Mouse (Mus musculus): ENCODE data around the gene Wwp2. TPM values are rescaled to one million over a fixed set of nuclear protein-coding genes. Genes with fewer than 3 reads are reported as not detected.

Gene Wwp2
- polyA plus RNA-seq, 1 experiment = 59.8 TPM

DNA sequence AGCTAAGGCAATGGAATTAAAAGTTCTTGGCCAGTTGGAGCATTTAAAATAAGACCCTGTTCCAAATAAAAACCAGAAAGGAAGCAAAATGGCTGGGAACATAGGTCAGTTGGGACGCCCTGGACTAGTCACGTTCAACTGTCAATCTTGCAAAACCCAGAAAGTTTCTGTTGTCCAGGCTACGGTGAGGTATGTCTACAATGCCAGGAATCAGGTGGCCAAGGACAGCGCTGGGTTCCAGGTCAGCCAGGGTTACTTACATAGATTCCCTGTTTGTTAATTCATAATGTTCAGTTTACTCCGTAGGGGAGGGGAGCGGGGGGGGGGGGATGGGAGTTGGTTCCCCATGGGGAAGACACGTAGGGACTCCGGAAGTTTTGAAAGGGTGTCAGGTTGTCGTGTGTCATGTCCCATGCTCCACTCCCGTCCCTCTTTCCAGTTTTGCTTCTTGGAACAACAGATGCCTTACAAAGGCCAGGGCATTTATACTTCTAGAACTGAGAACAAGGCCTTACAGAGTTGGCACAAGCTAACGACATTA is 674 bp upstream of the Wwp2 start:
- Histone ChIP-seq H3K79me2 (ENCODE audit: control insufficient read depth, insufficient read depth) (peaks cover 6% of the 10 kb centered on the region), H3K4me3 (peak overlapping the region; percentile 65), H3ac (ENCODE audit: control insufficient read depth, insufficient read length) (peak overlapping the region; percentile 52), H3K4me2 (ENCODE audit: low read depth) (peak overlapping the region; percentile 100), H3K27me3 (ENCODE audit: control insufficient read depth, insufficient read depth, insufficient read length) (no peaks in the 10 kb centered on the region), H3K36me3 (ENCODE audit: control insufficient read depth, insufficient read depth) (no peaks in the 10 kb centered on the region)
- no peak for TF ChIP-seq TCF3 (IDR thresholded peaks at IDR 0.05; ENCODE audit: insufficient read length, low read depth)
- TF ChIP-seq USF1 (IDR thresholded peaks at IDR 0.05; ENCODE audit: low read depth) = no peak
- TF ChIP-seq E2F4 (IDR thresholded peaks at IDR 0.05; ENCODE audit: insufficient read depth) = no peak

- Histone ChIP-seq H3K79me2 (ENCODE audit: control insufficient read depth, insufficient read depth) (peaks cover 6% of the 10 kb centered on the region), H3K4me3 (peak overlapping the region; percentile 65), H3K36me3 (ENCODE audit: control insufficient read depth, insufficient read depth) (no peaks in the 10 kb centered on the region), H3ac (ENCODE audit: control insufficient read depth, insufficient read length) (peak overlapping the region; percentile 52), H3K4me2 (ENCODE audit: low read depth) (peak overlapping the region; percentile 83), H3K27me3 (ENCODE audit: control insufficient read depth, insufficient read depth, insufficient read length) (no peaks in the 10 kb centered on the region)
- TF ChIP-seq USF1 (IDR thresholded peaks at IDR 0.05; ENCODE audit: low read depth) (peak; percentile 44), POLR2AphosphoS2 (IDR thresholded peaks at IDR 0.05; ENCODE audit: insufficient read length, low read depth) (no peak)
Measured at GRCm38 (mm10) chr8:107436841-107437421, 766 bp downstream of the Wwp2 start.

- TF ChIP-seq TCF3 (IDR thresholded peaks at IDR 0.05; ENCODE audit: insufficient read length, low read depth) (no peak), E2F4 (IDR thresholded peaks at IDR 0.05; ENCODE audit: insufficient read depth) (no peak), POLR2AphosphoS2 (IDR thresholded peaks at IDR 0.05; ENCODE audit: insufficient read length, low read depth) (no peak), SRF (IDR thresholded peaks at IDR 0.05; ENCODE audit: control insufficient read depth, insufficient read length, low read depth) (no peak), MYOD1 (IDR thresholded peaks at IDR 0.05; ENCODE audit: control insufficient read depth in 1 of 3, insufficient read length in 2 of 3, low read depth in 2 of 3) (no peak), REST (IDR thresholded peaks at IDR 0.05; ENCODE audit: insufficient read depth, insufficient read length) (no peak), MYOG (IDR thresholded peaks at IDR 0.05; ENCODE audit: control insufficient read depth in 1 of 3, insufficient read depth in 1 of 3, insufficient read length in 2 of 3, low read depth in 2 of 3) (no peak), CEBPB (IDR thresholded peaks at IDR 0.05; ENCODE audit: insufficient read depth, poor library complexity, severe bottlenecking) (no peak), MAX (IDR thresholded peaks at IDR 0.05; ENCODE audit: low read depth) (no peak), POLR2A (IDR thresholded peaks at IDR 0.05; ENCODE audit: insufficient read length, low read depth) (no peak), USF1 (IDR thresholded peaks at IDR 0.05; ENCODE audit: low read depth) (no peak), TCF12 (IDR thresholded peaks at IDR 0.05; ENCODE audit: insufficient read depth, poor library complexity, severe bottlenecking) (no peak)
- Histone ChIP-seq H3K79me2 (ENCODE audit: control insufficient read depth, insufficient read depth) (peaks cover 6% of the 10 kb centered on the region), H3K4me3 (peak overlapping the region; percentile 65), H3K4me2 (ENCODE audit: low read depth) (peak overlapping the region; percentile 83), H3K36me3 (ENCODE audit: control insufficient read depth, insufficient read depth) (no peaks in the 10 kb centered on the region), H3ac (ENCODE audit: control insufficient read depth, insufficient read length) (no peak overlapping the region), H3K27me3 (ENCODE audit: control insufficient read depth, insufficient read depth, insufficient read length) (no peaks in the 10 kb centered on the region)
Measured at GRCm38 (mm10) chr8:107437711-107438110, 1.5 kb downstream of the Wwp2 start.

DNA sequence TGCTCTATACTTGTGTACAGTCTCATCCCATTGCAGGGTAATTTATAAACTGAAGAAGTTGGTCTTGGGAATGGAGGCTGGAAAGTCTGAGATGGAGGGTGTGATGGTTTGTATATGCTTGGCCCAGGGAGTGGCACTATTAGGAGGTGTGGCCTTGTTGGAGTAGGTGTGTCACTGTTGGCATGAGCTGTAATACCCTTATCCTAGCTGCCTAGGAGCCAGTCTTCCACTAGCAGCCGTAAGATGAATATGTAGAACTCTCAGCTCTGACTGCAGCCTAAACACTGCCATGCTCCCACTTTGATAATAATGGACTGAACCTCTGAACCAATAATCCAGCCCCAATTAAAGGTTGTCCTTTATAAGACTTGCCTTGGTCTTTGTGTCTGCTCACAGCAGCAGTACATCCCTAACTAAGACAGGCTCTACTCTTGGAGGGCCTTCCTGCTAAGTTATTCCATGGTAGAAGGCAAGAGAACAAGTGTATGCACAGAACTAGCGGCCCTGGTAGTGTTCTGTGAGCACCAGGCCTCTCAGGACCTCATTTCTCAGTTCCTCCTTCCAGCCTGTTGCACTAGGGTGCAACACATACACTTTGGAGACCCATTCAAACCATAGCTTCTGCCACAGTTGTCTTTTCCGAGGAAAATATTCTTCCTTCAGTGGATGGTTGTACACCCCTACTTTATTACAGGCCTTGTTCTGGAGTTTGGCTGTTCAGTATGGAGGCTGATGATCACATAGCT is 3.9 kb downstream of the Wwp2 start:
- Histone ChIP-seq H3ac (ENCODE audit: control insufficient read depth, insufficient read length) (no peak overlapping the region), H3K36me3 (ENCODE audit: control insufficient read depth, insufficient read depth) (no peaks in the 10 kb centered on the region), H3K4me2 (ENCODE audit: low read depth) (no peak overlapping the region), H3K4me3 (no peak overlapping the region), H3K79me2 (ENCODE audit: control insufficient read depth, insufficient read depth) (peaks cover 6% of the 10 kb centered on the region), H3K27me3 (ENCODE audit: control insufficient read depth, insufficient read depth, insufficient read length) (no peaks in the 10 kb centered on the region)
- TF ChIP-seq SRF (IDR thresholded peaks at IDR 0.05; ENCODE audit: control insufficient read depth, insufficient read length, low read depth) = no peak
- TF ChIP-seq TCF3 (IDR thresholded peaks at IDR 0.05; ENCODE audit: insufficient read length, low read depth) = no peak
- no peak for TF ChIP-seq MYOD1 (IDR thresholded peaks at IDR 0.05; ENCODE audit: control insufficient read depth in 1 of 3, insufficient read length in 2 of 3, low read depth in 2 of 3)
- TF ChIP-seq MYOG (IDR thresholded peaks at IDR 0.05; ENCODE audit: control insufficient read depth in 1 of 3, insufficient read depth in 1 of 3, insufficient read length in 2 of 3, low read depth in 2 of 3) = no peak
- TF ChIP-seq CEBPB (IDR thresholded peaks at IDR 0.05; ENCODE audit: insufficient read depth, poor library complexity, severe bottlenecking) = no peak
- TF ChIP-seq USF1 (IDR thresholded peaks at IDR 0.05; ENCODE audit: low read depth) = no peak
- no peak for TF ChIP-seq POLR2AphosphoS2 (IDR thresholded peaks at IDR 0.05; ENCODE audit: insufficient read length, low read depth)
- TF ChIP-seq TCF12 (IDR thresholded peaks at IDR 0.05; ENCODE audit: insufficient read depth, poor library complexity, severe bottlenecking) = no peak
- TF ChIP-seq REST (IDR thresholded peaks at IDR 0.05; ENCODE audit: insufficient read depth, insufficient read length) = no peak
- no peak for TF ChIP-seq POLR2A (IDR thresholded peaks at IDR 0.05; ENCODE audit: insufficient read length, low read depth)
- no peak for TF ChIP-seq E2F4 (IDR thresholded peaks at IDR 0.05; ENCODE audit: insufficient read depth)
- no peak for TF ChIP-seq MAX (IDR thresholded peaks at IDR 0.05; ENCODE audit: low read depth)

DNA sequence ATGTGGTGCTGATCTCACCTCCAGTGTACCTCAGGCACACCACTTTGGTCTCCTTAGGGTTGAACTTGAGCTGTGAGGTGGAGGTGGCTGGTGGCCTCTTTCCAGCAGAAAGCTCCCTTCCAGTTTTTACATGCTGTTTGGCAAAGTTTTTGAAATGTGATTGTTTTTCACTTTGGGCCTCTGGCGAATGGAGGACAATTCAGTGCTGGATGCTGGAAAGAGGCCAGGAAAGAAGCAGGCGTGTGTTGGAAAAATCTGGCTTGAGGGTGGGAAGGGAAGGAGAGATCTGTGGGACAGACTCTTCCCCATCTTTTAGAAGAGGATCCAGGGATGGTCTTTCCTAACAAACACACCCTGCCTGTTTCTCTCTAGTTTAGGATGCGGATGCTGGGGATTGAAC is 8.5 kb downstream of the Wwp2 start:
- TF ChIP-seq POLR2AphosphoS2 (IDR thresholded peaks at IDR 0.05; ENCODE audit: insufficient read length, low read depth) (no peak), TCF3 (IDR thresholded peaks at IDR 0.05; ENCODE audit: insufficient read length, low read depth) (no peak), MYOG (IDR thresholded peaks at IDR 0.05; ENCODE audit: control insufficient read depth in 1 of 3, insufficient read depth in 1 of 3, insufficient read length in 2 of 3, low read depth in 2 of 3) (no peak)
- no peak overlapping the region for H3ac ChIP-seq (ENCODE audit: control insufficient read depth, insufficient read length)
- H3K4me2 ChIP-seq (ENCODE audit: low read depth) = no peak overlapping the region
- H3K4me3 ChIP-seq = no peak overlapping the region
- no peaks in the 10 kb centered on the region for H3K27me3 ChIP-seq (ENCODE audit: control insufficient read depth, insufficient read depth, insufficient read length)
- H3K36me3 ChIP-seq (ENCODE audit: control insufficient read depth, insufficient read depth) = no peaks in the 10 kb centered on the region
- no peaks in the 10 kb centered on the region for H3K79me2 ChIP-seq (ENCODE audit: control insufficient read depth, insufficient read depth)

Data from myocyte (in vitro differentiated cells).